Mouse (Mus musculus) liver, adult 2 months (tissue): ENCODE measurements at regions not wholly inside any gene's neighbourhood (a gene's known extent, or its start where the extent isn't known, plus 50 kb on each side); places are given as distances from the start of the nearest gene placed in this dataset.

Experiments used
- DNase-seq: peaks from one replicate; pipeline ENCODE4 v3.0.0-alpha.2; 2011; ENCODE audit warnings: low read depth, low spot score; ENCODE audit errors: extremely low read depth
- H3K27ac ChIP-seq: fragments of 200-500 bp; replicated peaks from 2 replicates; pipeline ENCODE4 v1.5.1; 2012; ENCODE audit warnings: low read depth, mild to moderate bottlenecking, control low read depth, inconsistent platforms, low read length; ENCODE audit not compliant: insufficient read depth
- H3K27me3 ChIP-seq: fragments of 200-500 bp; 2 replicates; pipeline ENCODE4 v1.6.1; 2012; ENCODE audit warnings: mild to moderate bottlenecking, moderate library complexity, low read length, inconsistent platforms; ENCODE audit not compliant: control insufficient read depth, insufficient read depth
- H3K36me3 ChIP-seq: fragments of 200-500 bp; 2 replicates; pipeline ENCODE4 v1.6.1; 2012; ENCODE audit warnings: low read length, inconsistent platforms; ENCODE audit not compliant: control insufficient read depth, insufficient read depth
- H3K4me1 ChIP-seq: fragments of 200-500 bp; 2 replicates; pipeline ENCODE4 v1.6.1; 2011; ENCODE audit warnings: low read length; ENCODE audit not compliant: control insufficient read depth, insufficient read depth
- H3K4me3 ChIP-seq: fragments of 200-500 bp; 2 replicates; pipeline ENCODE4 v1.5.1; 2011; ENCODE audit warnings: low read depth, mild to moderate bottlenecking, control low read depth, low read length, moderate library complexity; ENCODE audit not compliant: insufficient read depth
- H3K79me2 ChIP-seq: fragments of 200-500 bp; 2 replicates; pipeline ENCODE4 v1.6.1; 2012; ENCODE audit warnings: inconsistent platforms, mild to moderate bottlenecking, low read length, moderate library complexity; ENCODE audit not compliant: control insufficient read depth, insufficient read depth
- H3K9ac ChIP-seq: fragments of 200-500 bp; 2 replicates; pipeline ENCODE4 v1.6.1; 2012; ENCODE audit warnings: low read depth, mild to moderate bottlenecking, control low read depth, inconsistent platforms, low read length
- CTCF ChIP-seq: fragments of 200-500 bp; IDR thresholded peaks from 2 replicates; pipeline ENCODE4 v1.5.1; 2011; ENCODE audit warnings: low read depth, low read length, control low read depth
- POLR2A ChIP-seq: fragments of 200-500 bp; IDR thresholded peaks from 2 replicates; pipeline ENCODE4 v1.6.1; 2011; ENCODE audit warnings: low read length, control low read depth; ENCODE audit not compliant: insufficient read depth; ENCODE audit errors: extremely low read depth
- WGBS: fragments of 180-500 bp; shearing (Covaris S2); methylation state at CpG from one replicate; pipeline ENCODE4 v1.1.7; 2018; 5-methylcytosine and 5-hydroxymethylcytosine counted together

DNA sequence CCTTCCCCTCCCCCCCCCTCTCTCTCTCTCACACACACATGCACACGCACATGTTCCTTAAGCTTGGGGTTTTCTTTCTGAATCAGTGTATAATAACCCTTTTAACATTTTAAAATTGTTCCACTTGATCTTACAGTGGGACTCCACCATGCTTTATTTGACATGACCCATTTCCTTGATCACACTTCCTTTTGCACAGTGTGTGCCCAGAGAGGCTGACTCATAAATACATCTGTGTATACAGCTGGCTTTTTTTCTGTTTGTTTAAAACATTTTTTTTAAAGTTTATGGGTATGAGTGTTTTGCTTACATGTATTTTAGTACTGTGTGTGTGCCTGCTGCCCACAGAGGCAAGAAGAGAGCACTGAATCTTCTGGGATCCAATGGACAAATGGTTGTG, 202.7 kb upstream of the Meis1 start:
- no peak for DNase-seq
- Histone ChIP-seq H3K36me3 (no peaks in the 10 kb centered on the region), H3K27me3 (no peaks in the 10 kb centered on the region), H3K4me3 (no peak overlapping the region), H3K27ac (no peak overlapping the region), H3K9ac (no peak overlapping the region), H3K4me1 (no peaks in the 10 kb centered on the region), H3K79me2 (no peaks in the 10 kb centered on the region)
- no peak for TF ChIP-seq POLR2A
- no peak for TF ChIP-seq CTCF
- WGBS, result no CpG with 5 or more reads among the region's 1 CpGs

DNA sequence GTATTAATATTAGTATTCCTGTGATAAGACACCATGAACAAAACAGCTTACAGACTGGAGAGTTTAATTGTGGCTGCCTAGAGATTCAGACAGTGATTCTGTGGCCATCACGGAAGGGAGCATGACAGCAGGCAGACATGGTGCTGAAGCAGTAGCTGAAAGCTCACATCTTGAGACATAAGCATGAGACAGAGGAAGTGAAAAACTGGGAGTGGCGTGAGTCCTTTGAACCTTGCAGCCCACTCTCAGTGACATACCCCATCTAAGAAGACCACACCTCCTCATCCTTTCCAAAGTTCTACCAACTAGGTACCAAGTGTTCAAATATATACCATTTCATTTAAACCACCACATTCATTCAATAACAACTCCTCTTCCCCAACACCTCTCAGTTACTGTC, 208.0 kb upstream of the Meis1 start:
- Histone ChIP-seq H3K4me3 (no peak overlapping the region), H3K36me3 (no peaks in the 10 kb centered on the region)
- WGBS, result 67% methylated on average over 2 of the region's 2 CpGs

DNA sequence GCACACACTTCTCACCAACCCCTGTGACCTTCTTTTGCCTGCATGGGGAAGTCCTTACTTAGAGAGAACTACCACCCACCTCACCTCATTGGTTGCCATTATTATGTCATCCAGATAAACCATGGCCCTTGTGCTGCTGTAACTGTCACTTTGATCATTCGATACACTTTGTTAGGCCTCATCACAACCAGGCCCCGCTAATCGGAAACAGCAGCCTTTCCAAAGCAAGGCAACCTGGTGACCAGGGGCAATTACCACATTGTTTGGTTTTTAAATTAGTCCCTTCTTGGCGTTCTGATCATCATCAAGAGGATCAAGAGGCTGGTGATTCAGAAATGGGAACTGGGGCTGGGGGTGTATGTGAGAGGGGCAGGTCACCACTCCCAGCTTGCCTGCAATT, 208.9 kb upstream of the Meis1 start:
- no peak overlapping the region for H3K9ac ChIP-seq
- DNase-seq, result no peak
- no peak overlapping the region for H3K4me3 ChIP-seq
- H3K36me3 ChIP-seq, result no peaks in the 10 kb centered on the region
- no peaks in the 10 kb centered on the region for H3K4me1 ChIP-seq
- H3K27me3 ChIP-seq, result no peaks in the 10 kb centered on the region
- H3K27ac ChIP-seq, result no peak overlapping the region
- no peaks in the 10 kb centered on the region for H3K79me2 ChIP-seq
- TF ChIP-seq POLR2A (no peak), CTCF (no peak)
- 77% methylated on average over 4 of the region's 4 CpGs for WGBS

More for the DNA sequence above, 208.0 kb upstream of the Meis1 start:
- no peak for DNase-seq
- H3K27me3 ChIP-seq, result no peaks in the 10 kb centered on the region
- TF ChIP-seq CTCF (no peak), POLR2A (no peak)
- no peak overlapping the region for H3K27ac ChIP-seq
- no peaks in the 10 kb centered on the region for H3K4me1 ChIP-seq
- H3K79me2 ChIP-seq, result no peaks in the 10 kb centered on the region
- H3K9ac ChIP-seq, result no peak overlapping the region

DNA sequence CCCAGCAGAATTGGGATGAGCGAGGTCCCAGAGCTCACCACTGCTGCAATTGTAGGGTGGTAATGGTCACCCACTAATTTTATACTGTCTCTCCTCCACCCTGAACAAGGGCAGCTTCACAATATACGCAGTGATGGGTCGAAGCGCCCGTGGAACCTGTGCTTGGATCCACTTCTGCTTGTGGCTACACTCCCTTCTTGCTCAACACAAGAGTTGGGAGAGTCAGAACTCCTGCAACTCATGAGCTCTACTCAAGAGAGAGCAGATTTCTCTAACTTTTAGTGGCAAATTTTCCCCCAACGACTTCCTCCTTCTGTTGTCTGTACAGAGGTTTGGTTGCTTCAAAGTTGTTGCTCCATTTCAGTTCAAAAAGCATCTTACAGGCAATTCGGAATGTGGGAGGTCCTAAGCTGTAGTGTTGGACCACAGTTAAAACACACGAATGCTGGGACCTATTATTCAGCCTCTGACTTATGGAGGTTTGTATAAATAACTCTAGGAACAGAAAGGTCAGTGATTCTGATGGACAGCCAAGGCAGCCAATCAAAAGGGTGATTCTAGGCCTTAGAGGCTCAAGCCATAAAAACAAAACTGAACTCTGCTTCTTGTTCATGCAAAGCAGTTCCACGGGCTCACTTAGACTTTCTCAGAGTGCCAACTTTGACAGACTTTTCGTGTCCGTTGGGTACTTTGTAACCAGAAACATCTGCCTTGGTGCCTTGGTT, 227.8 kb upstream of the Meis1 start:
- no peaks in the 10 kb centered on the region for H3K27me3 ChIP-seq
- H3K27ac ChIP-seq, result no peak overlapping the region
- H3K4me3 ChIP-seq, result no peak overlapping the region
- no peaks in the 10 kb centered on the region for H3K36me3 ChIP-seq
- no peak overlapping the region for H3K9ac ChIP-seq
- H3K79me2 ChIP-seq, result no peaks in the 10 kb centered on the region
- DNase-seq, result no peak
- H3K4me1 ChIP-seq, result no peaks in the 10 kb centered on the region
- TF ChIP-seq CTCF (no peak), POLR2A (no peak)
- WGBS, result 85% methylated on average over 11 of the region's 11 CpGs

DNA sequence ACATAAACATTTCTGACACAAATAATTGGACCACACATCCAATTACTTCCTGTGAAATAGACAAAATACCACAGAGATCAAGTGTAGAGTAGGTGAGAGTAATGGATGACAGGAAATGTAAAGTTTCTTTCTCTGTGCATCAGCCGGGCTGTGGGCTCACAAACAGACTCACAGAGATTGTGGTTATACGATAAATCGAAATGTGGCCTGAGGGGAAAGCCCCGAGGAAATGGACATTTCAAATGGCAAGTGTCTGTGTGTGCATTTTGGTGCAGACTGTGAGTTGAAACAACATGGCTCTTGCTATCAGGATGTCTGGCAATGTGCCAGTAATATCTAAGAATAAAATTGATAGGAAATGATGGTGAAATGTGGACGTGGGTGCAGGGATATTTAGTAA, 234.8 kb upstream of the Meis1 start:
- no peak for DNase-seq
- WGBS, result 74% methylated on average over 5 of the region's 5 CpGs
- no peaks in the 10 kb centered on the region for H3K4me1 ChIP-seq
- H3K9ac ChIP-seq, result no peak overlapping the region
- no peaks in the 10 kb centered on the region for H3K36me3 ChIP-seq
- no peaks in the 10 kb centered on the region for H3K79me2 ChIP-seq
- TF ChIP-seq CTCF, result no peak
- H3K27ac ChIP-seq, result no peak overlapping the region
- no peaks in the 10 kb centered on the region for H3K27me3 ChIP-seq
- no peak overlapping the region for H3K4me3 ChIP-seq

DNA sequence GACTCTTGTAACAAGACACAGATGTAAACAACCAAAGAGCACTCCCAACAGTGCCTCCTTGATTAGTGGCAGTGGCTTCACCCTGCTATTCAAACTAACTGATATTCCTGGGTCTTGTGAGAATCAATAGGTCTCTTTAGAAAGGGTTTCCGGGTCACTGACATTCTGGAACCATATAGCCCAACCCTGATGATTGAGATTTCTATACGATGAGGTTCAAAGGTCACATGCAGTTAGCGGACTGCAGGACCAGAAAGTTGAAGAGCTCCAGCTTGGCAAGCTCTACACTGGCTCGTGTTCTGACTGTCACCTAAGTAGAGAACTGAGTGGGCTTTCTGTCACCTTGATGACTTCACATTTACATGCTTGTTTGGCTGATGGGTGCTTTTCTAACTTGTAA, 235.4 kb upstream of the Meis1 start:
- Histone ChIP-seq H3K4me3 (no peak overlapping the region), H3K4me1 (no peaks in the 10 kb centered on the region), H3K27ac (no peak overlapping the region), H3K36me3 (no peaks in the 10 kb centered on the region), H3K79me2 (no peaks in the 10 kb centered on the region), H3K9ac (no peak overlapping the region), H3K27me3 (no peaks in the 10 kb centered on the region)
- 37% methylated on average over 4 of the region's 4 CpGs for WGBS
- DNase-seq, result no peak
- TF ChIP-seq CTCF, result no peak
- no peak for TF ChIP-seq POLR2A
